Mouse (Mus musculus) midbrain, embryonic 16.5 days (tissue): ENCODE data around the gene Stac3. TPM values are rescaled to one million over a fixed set of nuclear protein-coding genes. Genes with fewer than 3 reads are reported as not detected.

ENCODE experiments used
- ATAC-seq: fragments of 200-750 bp; cut with Nextera tagmentation; 2 replicates; pipeline ENCODE4 v1.8.0; 2017; ENCODE audit warnings: moderate TSS enrichment
- H3K27ac ChIP-seq: fragments of 300-500 bp; sonication (generic); 2 replicates; pipeline ENCODE4 v1.5.1; 2014; ENCODE audit warnings: mild to moderate bottlenecking, low read length, mixed read lengths
- H3K27me3 ChIP-seq: fragments of 300-500 bp; sonication (generic); 2 replicates; pipeline ENCODE4 v1.6.1; 2014; ENCODE audit warnings: low read depth, low read length, mixed read lengths; ENCODE audit not compliant: control insufficient read depth, insufficient read depth
- H3K36me3 ChIP-seq: fragments of 300-500 bp; sonication (generic); 2 replicates; pipeline ENCODE4 v1.6.1; 2014; ENCODE audit warnings: mild to moderate bottlenecking, low read length, moderate library complexity, mixed read lengths; ENCODE audit not compliant: control insufficient read depth, insufficient read depth
- H3K4me1 ChIP-seq: fragments of 300-500 bp; sonication (generic); 2 replicates; pipeline ENCODE4 v1.6.1; 2014; ENCODE audit warnings: mild to moderate bottlenecking, low read length, mixed read lengths; ENCODE audit not compliant: control insufficient read depth, insufficient read depth
- H3K4me2 ChIP-seq: fragments of 300-500 bp; sonication (generic); 2 replicates; pipeline ENCODE4 v1.6.1; 2014; ENCODE audit warnings: mild to moderate bottlenecking, low read length, mixed read lengths
- H3K4me3 ChIP-seq: fragments of 300-500 bp; sonication (generic); 2 replicates; pipeline ENCODE4 v1.5.1; 2014; ENCODE audit warnings: low read depth, mild to moderate bottlenecking, low read length, moderate library complexity, mixed read lengths
- H3K9ac ChIP-seq: fragments of 300-500 bp; sonication (generic); 2 replicates; pipeline ENCODE4 v1.6.1; 2014; ENCODE audit warnings: low read depth, low read length, mixed read lengths
- H3K9me3 ChIP-seq: fragments of 300-500 bp; sonication (generic); replicated peaks from 2 replicates; pipeline ENCODE4 v1.6.1; 2014; ENCODE audit warnings: mild to moderate bottlenecking, low read length, mixed read lengths; ENCODE audit not compliant: control insufficient read depth, poor library complexity, severe bottlenecking
- WGBS: fragments of 180-500 bp; shearing (Covaris S2); extraction: QIAGEN DNeasy Blood & Tissue Kit; methylation state at CpG from one replicate; pipeline ENCODE4 v1.1.7; 2014; 5-methylcytosine and 5-hydroxymethylcytosine counted together
- polyA plus RNA-seq: library from polyadenylated mRNA; unstranded; fragments of >200 nt; fragmentation: Nextera tagmentation; extraction: Ambion mirVana; gene quantifications from 2 replicates; pipeline ENCODE4 v1.2.1, GENCODE M21; 2015

Stac3 gene
- polyA plus RNA-seq, 1 experiment from 2014 or later: 1.3 TPM

DNA sequence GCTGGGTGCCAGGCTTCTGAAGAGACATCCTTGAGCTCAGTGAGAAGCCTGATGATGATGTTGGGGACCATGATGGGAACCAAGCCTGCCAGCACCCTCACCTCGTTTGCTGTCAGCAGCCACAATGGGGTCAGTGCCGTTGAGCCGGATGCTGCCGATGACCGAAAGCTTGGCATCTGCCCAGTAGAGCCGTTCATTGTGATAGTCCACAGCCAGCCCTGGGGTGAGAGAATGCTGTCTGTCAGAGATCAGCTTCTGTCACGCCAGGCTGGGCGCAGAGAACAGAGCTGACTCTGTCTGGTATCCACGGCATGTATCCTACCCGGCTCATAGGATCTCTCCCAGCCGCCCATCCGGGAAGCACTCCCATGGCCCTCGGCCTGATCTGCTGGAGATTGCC, 40.6 kb downstream of the Stac3 start:
- peaks cover 5% of the 10 kb centered on the region for H3K4me1 ChIP-seq
- no peaks in the 10 kb centered on the region for H3K27me3 ChIP-seq
- no peak for ATAC-seq
- H3K9me3 ChIP-seq: no peaks in the 10 kb centered on the region
- 51% methylated on average over 13 of the region's 13 CpGs for WGBS
- H3K36me3 ChIP-seq: peaks cover 63% of the 10 kb centered on the region
- no peak overlapping the region for H3K4me2 ChIP-seq
- no peak overlapping the region for H3K4me3 ChIP-seq
- H3K27ac ChIP-seq: peak overlapping the region; percentile 28; the same call in 1 of the 2 replicates
- H3K9ac ChIP-seq: no peak overlapping the region

DNA sequence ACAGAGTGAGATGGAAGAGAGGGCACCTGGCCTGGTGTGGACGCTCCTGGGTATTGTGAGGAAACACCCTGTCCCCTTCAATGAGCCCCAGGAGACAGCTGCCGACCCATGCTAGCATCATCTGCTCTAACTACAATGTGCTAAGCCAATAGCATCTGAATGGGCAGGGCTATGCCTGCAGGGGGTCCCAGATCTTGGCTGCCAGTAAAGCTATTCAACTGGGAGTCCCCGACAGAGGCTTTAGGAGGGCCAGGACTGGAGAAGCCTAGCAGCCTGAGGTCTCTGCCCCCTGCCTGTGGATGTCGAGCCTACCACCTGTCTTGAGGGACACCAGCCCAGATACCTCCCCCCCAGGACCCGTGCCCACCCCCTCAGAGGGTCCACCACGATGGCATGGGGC, 41.2 kb downstream of the Stac3 start:
- Histone ChIP-seq H3K4me3 (no peak overlapping the region), H3K27ac (peak overlapping the region; percentile 28; the same call in 1 of the 2 replicates), H3K4me1 (peaks cover 1% of the 10 kb centered on the region), H3K36me3 (peaks cover 69% of the 10 kb centered on the region), H3K9ac (no peak overlapping the region), H3K9me3 (no peaks in the 10 kb centered on the region), H3K27me3 (no peaks in the 10 kb centered on the region), H3K4me2 (no peak overlapping the region)
- 32% methylated on average over 6 of the region's 6 CpGs for whole genome bisulfite sequencing
- ATAC-seq: no peak

DNA sequence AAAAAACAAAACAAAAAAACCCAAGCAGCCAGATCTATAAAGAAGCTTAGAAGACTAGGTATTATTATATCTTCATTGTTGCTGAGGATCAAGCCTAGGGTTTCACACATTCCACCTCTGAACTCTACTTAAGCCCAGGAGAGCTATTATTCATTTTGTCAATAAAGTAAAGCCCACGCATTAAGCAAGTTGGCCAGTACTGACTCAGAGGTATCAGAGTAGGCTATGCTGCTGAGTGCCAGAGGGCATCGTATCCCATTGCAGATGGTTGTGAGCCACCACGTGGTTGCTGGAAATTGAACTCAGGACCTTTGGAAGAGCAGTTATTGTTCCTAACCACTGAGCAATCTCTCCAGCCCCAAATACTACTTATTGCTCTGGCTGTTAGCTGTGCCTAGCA, 42.4 kb downstream of the Stac3 start:
- Histone ChIP-seq H3K4me1 (no peaks in the 10 kb centered on the region), H3K9me3 (no peaks in the 10 kb centered on the region), H3K9ac (no peak overlapping the region), H3K27ac (no peak overlapping the region), H3K27me3 (no peaks in the 10 kb centered on the region), H3K4me3 (no peak overlapping the region), H3K36me3 (peaks cover 76% of the 10 kb centered on the region), H3K4me2 (no peak overlapping the region)
- ATAC-seq: no peak
- WGBS: 82% methylated on average over 3 of the region's 3 CpGs

DNA sequence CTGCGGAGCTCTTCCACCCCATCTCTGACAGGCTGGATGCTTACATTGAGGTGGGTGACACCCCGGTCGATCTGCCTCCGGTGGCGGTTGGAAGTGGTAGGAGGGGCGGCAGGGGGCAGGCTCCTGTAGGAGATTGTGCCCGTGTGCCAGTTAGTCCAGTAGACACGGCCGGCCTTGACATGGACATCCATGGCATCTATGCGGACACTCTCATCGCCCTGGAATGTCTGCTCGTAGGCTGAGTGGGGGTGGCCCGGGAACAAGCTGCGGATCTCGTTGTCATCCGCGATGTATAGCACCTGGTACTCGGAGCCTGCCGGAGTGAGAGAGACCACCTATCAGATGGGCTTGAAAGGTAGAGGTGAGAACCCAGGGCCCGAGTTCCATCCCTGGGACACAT, 42.9 kb downstream of the Stac3 start:
- no peak for ATAC-seq
- Histone ChIP-seq H3K9ac (no peak overlapping the region), H3K27ac (no peak overlapping the region), H3K4me3 (no peak overlapping the region), H3K36me3 (peaks cover 76% of the 10 kb centered on the region), H3K4me1 (no peaks in the 10 kb centered on the region), H3K4me2 (no peak overlapping the region), H3K27me3 (no peaks in the 10 kb centered on the region), H3K9me3 (no peaks in the 10 kb centered on the region)
- 94% methylated on average over 20 of the region's 20 CpGs for WGBS

DNA sequence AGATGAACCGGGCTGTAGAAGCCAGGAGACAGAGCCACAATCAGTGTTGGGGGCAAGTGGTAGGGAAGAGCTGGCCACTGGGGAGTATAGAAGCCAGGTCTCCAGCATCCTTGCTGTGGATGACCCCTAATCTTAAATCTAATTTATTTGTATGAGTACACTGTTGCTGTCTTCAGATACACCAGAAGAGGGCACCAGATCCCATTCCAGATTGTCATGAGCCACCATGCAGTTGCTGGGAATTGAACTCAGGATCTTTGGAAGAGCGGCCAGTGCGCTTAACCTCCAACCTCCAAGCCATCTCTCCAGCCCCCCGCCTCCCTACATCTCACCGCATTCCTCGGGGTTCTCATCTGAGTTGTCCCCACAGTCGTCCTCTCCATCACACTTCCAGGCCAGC, 45.0 kb downstream of the Stac3 start:
- 93% methylated on average over 7 of the region's 7 CpGs for WGBS
- Histone ChIP-seq H3K9me3 (no peaks in the 10 kb centered on the region), H3K27me3 (no peaks in the 10 kb centered on the region), H3K36me3 (peaks cover 73% of the 10 kb centered on the region), H3K4me2 (no peak overlapping the region), H3K4me1 (no peaks in the 10 kb centered on the region), H3K9ac (no peak overlapping the region), H3K4me3 (no peak overlapping the region), H3K27ac (no peak overlapping the region)
- no peak for ATAC-seq

DNA sequence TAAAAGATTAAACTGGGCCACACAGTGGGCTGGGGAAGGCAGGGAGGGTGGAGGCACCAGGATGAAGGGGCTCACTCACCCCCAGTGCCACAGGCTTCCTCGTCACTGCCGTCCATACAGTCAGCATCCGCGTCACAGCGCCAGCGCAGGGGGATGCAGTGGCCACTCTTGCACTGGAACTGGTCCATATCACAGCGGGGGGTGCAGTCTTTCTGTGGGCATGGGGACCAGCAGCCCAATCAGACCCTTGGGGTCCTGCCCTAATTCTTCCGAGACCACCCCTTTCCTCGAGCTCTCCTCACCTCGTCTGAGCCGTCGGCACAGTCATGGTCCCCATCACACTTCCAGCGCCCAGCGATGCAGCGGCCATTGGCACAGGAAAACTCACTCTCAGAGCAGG, 46.8 kb downstream of the Stac3 start:
- Histone ChIP-seq H3K4me1 (no peaks in the 10 kb centered on the region), H3K27me3 (no peaks in the 10 kb centered on the region), H3K4me2 (no peak overlapping the region), H3K36me3 (peaks cover 78% of the 10 kb centered on the region), H3K9me3 (no peaks in the 10 kb centered on the region), H3K27ac (no peak overlapping the region), H3K4me3 (no peak overlapping the region), H3K9ac (no peak overlapping the region)
- no peak for ATAC-seq
- whole genome bisulfite sequencing: 96% methylated on average over 15 of the region's 15 CpGs

DNA sequence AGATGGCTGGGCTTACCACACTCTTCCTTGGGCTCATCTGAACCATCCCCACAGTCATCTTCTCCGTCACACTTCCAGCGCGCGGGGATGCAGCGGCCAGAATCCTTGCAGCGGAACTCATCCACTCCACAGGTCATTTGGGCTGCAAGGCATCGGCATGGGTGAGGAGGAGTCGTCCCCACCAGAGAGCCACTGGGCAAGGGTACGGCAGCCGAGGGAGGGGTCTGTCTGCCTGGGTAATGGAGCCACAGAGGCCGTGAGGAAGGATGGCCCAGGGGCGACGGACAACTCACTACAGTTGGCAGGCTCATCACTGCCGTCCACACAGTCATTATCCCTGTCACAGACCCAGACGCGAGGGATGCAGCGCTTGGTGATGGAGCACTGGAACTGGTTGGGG, 48.4 kb downstream of the Stac3 start:
- H3K9me3 ChIP-seq: no peaks in the 10 kb centered on the region
- H3K4me2 ChIP-seq: no peak overlapping the region
- no peak overlapping the region for H3K4me3 ChIP-seq
- H3K9ac ChIP-seq: no peak overlapping the region
- no peaks in the 10 kb centered on the region for H3K4me1 ChIP-seq
- H3K27me3 ChIP-seq: no peaks in the 10 kb centered on the region
- WGBS: 91% methylated on average over 17 of the region's 17 CpGs
- no peak overlapping the region for H3K27ac ChIP-seq
- ATAC-seq: no peak
- H3K36me3 ChIP-seq: peaks cover 83% of the 10 kb centered on the region

DNA sequence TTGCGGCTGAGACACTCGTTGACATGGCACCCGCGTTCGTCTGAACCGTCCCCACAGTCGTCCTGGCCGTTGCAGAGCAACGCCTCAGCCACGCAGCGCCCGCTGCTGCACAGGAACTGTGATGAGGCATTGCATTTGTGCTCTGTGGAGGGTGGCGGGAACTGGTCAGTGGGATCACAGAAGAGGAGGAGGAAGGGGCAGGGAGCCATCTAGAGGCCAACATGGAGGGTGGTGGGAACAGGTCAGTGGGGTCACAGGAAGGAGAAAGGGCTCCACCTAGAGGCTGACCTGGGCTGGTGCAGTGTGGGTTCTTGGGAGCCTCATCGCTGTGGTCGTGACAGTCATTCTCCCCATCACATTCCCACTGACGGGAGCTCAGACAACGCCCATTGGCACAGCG, 54.2 kb downstream of the Stac3 start:
- H3K4me3 ChIP-seq: no peak overlapping the region
- H3K4me1 ChIP-seq: no peaks in the 10 kb centered on the region
- no peak for ATAC-seq
- H3K9ac ChIP-seq: no peak overlapping the region
- H3K9me3 ChIP-seq: no peaks in the 10 kb centered on the region
- peaks cover 88% of the 10 kb centered on the region for H3K36me3 ChIP-seq
- H3K27ac ChIP-seq: no peak overlapping the region; the same call in 1 of the 2 replicates
- no peak overlapping the region for H3K4me2 ChIP-seq
- 57% methylated on average over 18 of the region's 18 CpGs for WGBS
- H3K27me3 ChIP-seq: no peaks in the 10 kb centered on the region

DNA sequence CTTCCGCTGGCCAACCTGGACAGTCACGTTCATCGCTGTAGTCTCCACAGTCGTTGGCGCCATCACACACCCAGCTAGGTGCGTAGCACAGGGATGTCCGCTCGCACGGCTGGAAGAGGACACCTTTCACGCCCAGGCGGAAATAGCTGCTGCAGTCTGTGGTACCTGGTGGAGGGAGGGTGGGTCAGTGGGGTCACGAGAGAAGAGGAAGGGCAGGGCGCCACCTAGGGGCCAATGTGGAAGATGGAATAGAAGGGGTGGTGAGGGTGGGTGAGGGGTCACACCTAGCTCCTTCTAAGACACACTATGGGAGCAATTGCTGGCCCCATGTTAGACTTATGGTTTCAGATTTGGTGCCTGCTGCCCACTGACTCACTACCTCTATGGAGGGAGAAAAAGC, 55.9 kb downstream of the Stac3 start:
- ATAC-seq: no peak
- Histone ChIP-seq H3K27me3 (no peaks in the 10 kb centered on the region), H3K4me2 (no peak overlapping the region), H3K4me3 (no peak overlapping the region), H3K9ac (no peak overlapping the region), H3K4me1 (no peaks in the 10 kb centered on the region), H3K27ac (no peak overlapping the region), H3K36me3 (peaks cover 89% of the 10 kb centered on the region), H3K9me3 (no peaks in the 10 kb centered on the region)
- WGBS: 87% methylated on average over 13 of the region's 13 CpGs
